Mouse (Mus musculus) cortical plate, adult 2 months (tissue): ENCODE data around the gene Olfr522. TPM values are rescaled to one million over a fixed set of nuclear protein-coding genes. Genes with fewer than 3 reads are reported as not detected.

Experiments used
- H3K27ac ChIP-seq: fragments of 200-500 bp; 2 replicates; pipeline ENCODE4 v1.5.1; 2012; ENCODE audit warnings: low read length, control low read depth, inconsistent platforms; ENCODE audit not compliant: insufficient read depth
- H3K4me1 ChIP-seq: fragments of 200-500 bp; 2 replicates; pipeline ENCODE4 v1.6.1; 2011; ENCODE audit warnings: low read length; ENCODE audit not compliant: control insufficient read depth, insufficient read depth
- H3K4me3 ChIP-seq: fragments of 200-500 bp; 2 replicates; pipeline ENCODE4 v1.5.1; 2011; ENCODE audit warnings: mild to moderate bottlenecking, low read length, control low read depth; ENCODE audit not compliant: insufficient read depth
- CTCF ChIP-seq: fragments of 200-500 bp; IDR thresholded peaks from 2 replicates; pipeline ENCODE4 v1.5.1; 2011; ENCODE audit warnings: mild to moderate bottlenecking, control low read depth, low read length; ENCODE audit not compliant: insufficient read depth; ENCODE audit errors: extremely low read depth
- POLR2A ChIP-seq: fragments of 200-500 bp; IDR thresholded peaks from 2 replicates; pipeline ENCODE4 v1.6.1; 2011; ENCODE audit warnings: mild to moderate bottlenecking, low read length, control low read depth; ENCODE audit not compliant: insufficient read depth; ENCODE audit errors: extremely low read depth
- polyA plus RNA-seq: library from polyadenylated mRNA; depleted of rRNA; stranded (reverse); fragments of >200 nt; gene quantifications from 2 replicates; pipeline ENCODE4 v1.2.3, GENCODE M21; 2012; rRNA removed

Olfr522 gene
- polyA plus RNA-seq, result not detected in 2 replicates

- H3K4me1 ChIP-seq, result peaks cover 3% of the 10 kb centered on the region; the same call in 1 of the 2 replicates
- no peak within 1 kb of the TSS for H3K27ac ChIP-seq
- no peak within 1 kb of the TSS for H3K4me3 ChIP-seq
- TF ChIP-seq POLR2A (no peak), CTCF (no peak)
Measured at GRCm38 (mm10) chr7:140164664-140165063, at the start of gene Olfr522. Gene Olfr522, minus strand, starts transcription at chr7:140164764.

- no peak for TF ChIP-seq POLR2A
- TF ChIP-seq CTCF, result no peak
- no peak overlapping the region for H3K4me3 ChIP-seq
- H3K27ac ChIP-seq, result no peak overlapping the region
- H3K4me1 ChIP-seq, result no peaks in the 10 kb centered on the region
Measured at GRCm38 (mm10) chr7:140213841-140214240, 49.3 kb upstream of the Olfr522 start.

- Histone ChIP-seq H3K4me1 (no peaks in the 10 kb centered on the region), H3K27ac (no peak overlapping the region), H3K4me3 (no peak overlapping the region)
- TF ChIP-seq CTCF, result no peak
- TF ChIP-seq POLR2A, result no peak
Measured at GRCm38 (mm10) chr7:140208677-140209076, 44.1 kb upstream of the Olfr522 start.

GRCm38 (mm10) chr7:140208153-140208552, 43.6 kb upstream of the Olfr522 start:
- Histone ChIP-seq H3K4me1 (no peaks in the 10 kb centered on the region), H3K27ac (no peak overlapping the region), H3K4me3 (no peak overlapping the region)
- TF ChIP-seq POLR2A, result no peak
- no peak for TF ChIP-seq CTCF

GRCm38 (mm10) chr7:140206904-140207303, 42.3 kb upstream of the Olfr522 start:
- TF ChIP-seq CTCF (no peak), POLR2A (no peak)
- Histone ChIP-seq H3K27ac (no peak overlapping the region), H3K4me1 (no peaks in the 10 kb centered on the region), H3K4me3 (no peak overlapping the region)

- Histone ChIP-seq H3K4me3 (no peak within 1 kb of the TSS), H3K27ac (no peak within 1 kb of the TSS), H3K4me1 (no peaks in the 10 kb centered on the region)
- TF ChIP-seq POLR2A, result no peak
- no peak for TF ChIP-seq CTCF
Measured at GRCm38 (mm10) chr7:140205864-140206263, 41.3 kb upstream of the Olfr522 start, which contains the start of gene Olfr524. Gene Olfr524, minus strand, starts transcription at chr7:140205964.

- Histone ChIP-seq H3K4me1 (no peaks in the 10 kb centered on the region; the same call in 1 of the 2 replicates), H3K4me3 (no peak overlapping the region), H3K27ac (no peak overlapping the region)
- TF ChIP-seq CTCF (no peak), POLR2A (no peak)
Measured at GRCm38 (mm10) chr7:140201090-140201489, 36.5 kb upstream of the Olfr522 start.

GRCm38 (mm10) chr7:140196002-140196401, 31.4 kb upstream of the Olfr522 start:
- Histone ChIP-seq H3K27ac (no peak overlapping the region), H3K4me1 (no peaks in the 10 kb centered on the region; the same call in 1 of the 2 replicates), H3K4me3 (no peak overlapping the region)
- TF ChIP-seq POLR2A (no peak), CTCF (no peak)

- H3K4me3 ChIP-seq, result no peak overlapping the region
- no peaks in the 10 kb centered on the region; the same call in 1 of the 2 replicates for H3K4me1 ChIP-seq
- H3K27ac ChIP-seq, result no peak overlapping the region
- TF ChIP-seq CTCF (no peak), POLR2A (no peak)
Measured at GRCm38 (mm10) chr7:140194031-140194430, 29.5 kb upstream of the Olfr522 start.

- no peak overlapping the region for H3K4me3 ChIP-seq
- TF ChIP-seq CTCF, result no peak
- no peak for TF ChIP-seq POLR2A
- no peaks in the 10 kb centered on the region; the same call in 1 of the 2 replicates for H3K4me1 ChIP-seq
- H3K27ac ChIP-seq, result no peak overlapping the region
Measured at GRCm38 (mm10) chr7:140192851-140193250, 28.3 kb upstream of the Olfr522 start.

GRCm38 (mm10) chr7:140192445-140192844, 27.9 kb upstream of the Olfr522 start:
- Histone ChIP-seq H3K27ac (no peak overlapping the region), H3K4me3 (no peak overlapping the region), H3K4me1 (no peaks in the 10 kb centered on the region; the same call in 1 of the 2 replicates)
- TF ChIP-seq CTCF (no peak), POLR2A (no peak)

- TF ChIP-seq CTCF (no peak), POLR2A (no peak)
- Histone ChIP-seq H3K4me3 (no peak overlapping the region), H3K27ac (no peak overlapping the region), H3K4me1 (no peaks in the 10 kb centered on the region)
Measured at GRCm38 (mm10) chr7:140190435-140190834, 25.9 kb upstream of the Olfr522 start.
